Mouse (Mus musculus): ENCODE measurements around the gene Aldoc.
"Not testable (repeated sequence)": the region's sequence is repeated elsewhere in the genome, so short reads cannot be mapped to it uniquely, and the experiment has no call there.

Gene Aldoc

DNA sequence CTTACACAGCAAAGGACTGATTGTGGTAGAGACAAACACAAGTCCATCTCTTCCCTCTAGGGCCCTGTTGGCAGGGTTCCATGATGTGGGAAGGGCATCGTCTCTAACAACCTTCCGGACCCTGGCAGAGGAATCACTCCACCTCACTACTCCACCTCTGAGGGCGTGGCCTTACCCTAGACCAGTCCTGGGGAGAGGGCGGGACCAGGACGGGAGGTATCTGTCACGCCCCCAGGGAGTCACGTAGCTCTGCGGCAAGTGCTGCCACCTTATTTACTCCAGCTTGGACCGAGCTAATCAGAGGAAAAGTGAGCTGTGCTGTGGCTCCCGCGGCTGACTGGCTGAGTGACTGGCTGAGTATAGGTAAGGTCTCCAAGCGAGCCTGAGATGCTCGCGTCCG, at the start of gene Aldoc:
Aldoc (plus strand) TSS at position 109 of the 400 bp plus-strand sequence.
- in situ Hi-C loops (cut with MboI; ENCODE audit: low pct_unique_long_range_greater_than_20kb in 1 of 2, low sequenced_read_pairs in 2 of 2, unreplicated experiment in 1 of 2), result no loop called here

DNA sequence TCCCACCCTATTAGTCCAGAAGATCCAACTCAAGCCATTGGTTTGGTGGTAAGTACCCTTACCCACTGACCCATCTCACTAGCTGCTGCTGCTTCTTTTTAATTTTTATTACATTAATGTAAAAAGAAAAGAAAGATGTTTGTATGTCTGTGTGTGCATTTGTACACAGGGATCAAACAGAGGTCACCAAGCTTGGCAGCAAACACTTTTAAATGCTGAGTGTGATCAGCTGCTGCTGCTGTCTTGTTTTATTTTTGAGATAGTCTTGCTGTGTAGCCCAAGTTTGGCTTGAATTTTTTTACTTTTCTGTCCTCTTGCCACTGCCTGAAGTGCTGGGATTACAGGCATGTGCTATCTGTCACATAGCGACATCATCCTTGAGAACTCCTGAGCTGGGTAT, 47.2 kb upstream of the Aldoc start:
- in situ Hi-C loops (cut with MboI; ENCODE audit: low pct_unique_long_range_greater_than_20kb in 1 of 2, low sequenced_read_pairs in 2 of 2, unreplicated experiment in 1 of 2), result no loop called here

DNA sequence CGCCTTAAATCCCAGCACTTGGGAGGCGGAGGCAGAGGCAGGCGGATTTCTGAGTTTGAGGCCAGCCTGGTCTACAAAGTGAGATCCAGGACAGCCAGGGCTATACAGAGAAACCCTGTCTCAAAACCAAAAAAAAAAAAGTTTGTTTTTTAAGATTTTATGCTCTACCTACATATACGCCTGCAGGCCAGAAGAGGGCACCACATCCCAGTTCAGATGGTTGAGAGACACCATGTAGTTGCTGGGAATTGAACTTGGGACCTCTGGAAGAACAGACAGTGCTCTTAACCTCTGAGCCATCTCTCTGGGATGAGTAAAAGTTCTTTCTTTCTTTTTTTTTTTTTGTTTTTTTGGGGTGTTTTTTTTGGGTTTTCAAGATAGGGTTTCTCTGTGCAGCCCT, 46.6 kb upstream of the Aldoc start:
- in situ Hi-C loops (cut with MboI; ENCODE audit: low pct_unique_long_range_greater_than_20kb in 1 of 2, low sequenced_read_pairs in 2 of 2, unreplicated experiment in 1 of 2), result not testable (repeated sequence)

DNA sequence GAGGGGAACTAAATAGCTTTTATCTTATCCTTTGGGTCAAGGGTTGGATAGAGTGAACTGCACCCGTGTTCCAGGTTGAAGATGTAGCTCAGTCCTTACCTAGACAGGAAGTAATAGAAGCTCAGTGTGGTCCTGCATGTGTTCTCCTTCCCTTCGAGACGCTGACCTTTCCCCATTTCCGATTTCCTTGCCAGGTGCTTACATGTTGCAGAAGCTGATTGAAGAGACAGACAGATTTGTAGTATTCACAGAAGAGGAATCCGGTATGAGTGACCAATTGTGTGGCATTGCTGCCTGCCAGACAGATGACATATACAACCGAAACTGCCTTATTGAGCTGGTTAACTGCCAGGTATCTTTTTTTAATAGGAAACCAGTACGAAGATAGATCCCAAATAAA, 43.9 kb upstream of the Aldoc start:
- in situ Hi-C loops (cut with MboI; ENCODE audit: low pct_unique_long_range_greater_than_20kb in 1 of 2, low sequenced_read_pairs in 2 of 2, unreplicated experiment in 1 of 2), result no loop called here

DNA sequence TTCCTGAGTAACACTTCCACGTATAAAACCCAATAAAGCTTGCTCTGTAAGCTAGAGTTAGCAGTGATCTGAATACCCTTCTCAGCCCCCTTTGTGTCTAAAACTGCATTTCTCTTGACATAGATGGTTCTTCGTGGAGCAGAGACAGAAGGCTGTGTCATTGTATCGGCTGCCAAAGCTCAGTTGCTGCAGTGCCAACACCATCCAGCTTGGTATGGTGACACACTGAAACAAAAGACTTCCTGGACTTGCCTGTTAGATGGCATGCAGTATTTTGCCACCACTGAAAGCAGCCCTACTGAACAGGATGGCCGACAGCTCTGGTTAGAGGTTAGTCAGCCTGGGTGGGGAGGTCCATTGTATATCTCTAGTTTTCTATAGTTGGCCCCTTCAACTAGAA, 43.2 kb upstream of the Aldoc start:
- in situ Hi-C loops (cut with MboI; ENCODE audit: low pct_unique_long_range_greater_than_20kb in 1 of 2, low sequenced_read_pairs in 2 of 2, unreplicated experiment in 1 of 2), result no loop called here

DNA sequence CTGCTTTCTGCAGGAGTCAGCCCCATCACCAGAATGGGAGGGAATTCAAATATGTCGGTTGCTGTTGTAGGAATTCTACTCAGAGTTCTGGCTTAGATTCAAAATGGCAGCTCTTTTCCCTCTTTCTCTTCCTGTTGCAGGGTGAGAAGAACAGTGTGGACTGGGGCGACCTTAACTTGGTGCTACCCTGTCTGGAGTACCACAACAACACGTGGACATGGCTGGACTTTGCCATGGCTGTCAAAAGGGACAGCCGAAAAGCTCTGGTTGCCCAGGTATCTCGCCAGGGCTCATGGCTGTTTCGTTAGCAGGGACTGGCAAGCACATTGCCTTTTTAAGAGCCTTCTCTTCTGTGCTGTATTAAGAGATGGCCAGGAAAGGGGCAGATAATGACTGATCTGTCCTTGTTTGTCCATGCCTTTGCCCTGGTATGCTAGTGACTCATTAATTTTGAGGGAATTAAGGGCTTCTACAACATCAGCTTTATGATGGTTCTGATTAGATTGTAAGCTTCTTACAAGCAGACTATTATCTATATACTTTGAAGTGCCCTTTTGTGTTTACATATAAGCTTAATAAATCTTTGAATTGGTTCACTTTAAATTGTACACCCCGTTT, 33.5 kb upstream of the Aldoc start:
- in situ Hi-C loops (cut with MboI; ENCODE audit: low pct_unique_long_range_greater_than_20kb in 1 of 2, low sequenced_read_pairs in 2 of 2, unreplicated experiment in 1 of 2), result no loop called here

DNA sequence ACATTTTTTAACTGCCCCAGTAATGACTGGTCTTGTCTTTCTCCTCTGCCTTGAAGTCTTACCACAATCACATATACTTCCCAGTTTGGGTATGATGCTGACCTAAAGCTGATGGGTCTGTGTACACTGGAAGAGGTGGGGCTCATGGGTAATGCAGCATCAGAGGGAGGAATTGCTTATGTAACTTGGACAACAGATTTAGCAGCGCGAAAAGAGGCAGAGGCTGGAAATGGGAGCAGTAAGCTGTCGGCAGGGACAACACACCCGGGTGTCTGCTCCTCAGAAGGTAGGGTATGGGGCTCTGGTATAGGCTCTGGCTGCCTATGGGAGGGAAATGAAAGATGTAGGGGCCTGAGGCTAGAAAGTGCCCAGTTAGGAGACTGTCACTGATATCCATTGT, 32.1 kb upstream of the Aldoc start, which contains the start of gene BC030499:
BC030499 (plus strand) TSS at position 188 of the 400 bp plus-strand sequence.
- in situ Hi-C loops (cut with MboI; ENCODE audit: low pct_unique_long_range_greater_than_20kb in 1 of 2, low sequenced_read_pairs in 2 of 2, unreplicated experiment in 1 of 2), result no loop called here

DNA sequence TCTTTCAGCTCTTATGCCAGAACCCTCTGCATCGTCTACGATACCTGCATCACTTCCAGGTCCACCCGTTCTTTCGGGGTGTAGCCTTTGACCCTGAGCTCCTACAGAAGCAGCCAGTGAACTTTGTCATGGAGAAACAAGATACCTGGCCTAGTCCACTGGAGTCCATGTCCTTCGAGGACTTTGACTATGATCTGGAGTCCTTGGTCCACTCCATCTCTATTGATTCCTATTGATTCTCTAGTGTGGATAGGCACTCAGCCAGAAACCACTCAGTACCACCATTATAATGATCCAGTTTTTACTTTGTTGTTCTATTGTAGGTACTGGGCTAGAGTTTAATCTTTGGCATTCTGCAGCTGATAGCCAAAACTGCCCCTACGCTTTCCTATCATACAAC, 28.2 kb upstream of the Aldoc start:
- in situ Hi-C loops (cut with MboI; ENCODE audit: low pct_unique_long_range_greater_than_20kb in 1 of 2, low sequenced_read_pairs in 2 of 2, unreplicated experiment in 1 of 2), result no loop called here

DNA sequence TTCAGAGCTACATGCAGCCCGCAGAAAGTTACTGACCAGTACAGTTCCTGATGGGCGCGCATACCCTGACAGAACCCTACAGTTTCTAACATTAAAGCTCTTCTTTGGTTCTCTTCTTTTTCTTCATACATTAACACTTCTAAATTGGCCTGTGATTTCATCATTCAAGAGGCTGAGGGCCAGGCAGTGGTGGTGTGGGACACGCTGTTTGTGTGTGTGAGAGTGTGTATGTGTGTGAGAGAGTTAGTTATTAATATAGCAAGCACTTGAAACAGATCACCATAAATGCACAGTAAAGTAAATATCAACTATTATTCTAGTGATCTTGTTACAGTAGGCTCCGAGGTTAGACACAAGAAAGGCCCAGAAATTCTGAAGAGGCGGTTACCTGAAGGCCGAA, 21.9 kb upstream of the Aldoc start:
- in situ Hi-C loops (cut with MboI; ENCODE audit: low pct_unique_long_range_greater_than_20kb in 1 of 2, low sequenced_read_pairs in 2 of 2, unreplicated experiment in 1 of 2), result no loop called here

DNA sequence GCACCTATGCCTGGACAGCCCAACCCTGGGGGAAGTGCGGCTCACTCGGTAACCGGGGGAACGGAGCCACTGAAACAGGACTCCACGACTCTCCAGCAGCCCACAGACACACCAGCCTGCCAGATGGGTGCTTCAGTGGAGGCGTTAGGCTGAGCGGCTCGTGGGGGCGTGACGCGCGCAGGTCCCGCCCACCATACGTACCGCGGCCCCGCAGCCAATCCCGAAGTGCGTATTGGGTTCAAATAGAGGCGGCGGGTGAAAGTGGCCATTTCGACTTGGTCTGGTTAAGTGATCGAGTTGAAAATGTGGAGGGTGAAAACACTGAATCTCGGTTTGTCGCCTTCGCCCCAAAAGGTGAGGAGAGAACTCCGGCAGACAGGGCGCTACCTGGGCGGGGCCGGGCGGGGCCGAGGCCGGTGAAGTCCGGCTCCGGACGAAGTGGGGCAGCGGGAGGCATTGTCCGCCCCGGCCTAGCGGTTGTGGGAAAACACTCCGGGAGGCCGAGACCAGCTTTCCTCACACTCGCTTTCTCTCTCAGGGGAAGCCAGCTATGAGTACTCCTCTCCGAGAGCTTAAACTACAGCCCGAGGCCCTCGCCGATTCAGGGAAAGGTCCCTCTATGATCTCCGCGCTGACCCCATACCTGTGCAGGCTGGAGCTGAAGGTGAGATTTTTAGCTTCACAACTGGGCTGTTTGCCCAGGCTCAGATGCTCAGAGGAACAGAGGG, 21.2 kb upstream of the Aldoc start, which contains the start of gene Spag5:
Spag5 (plus strand) TSS at position 173 of the 728 bp plus-strand sequence.
- in situ Hi-C loops (cut with MboI; ENCODE audit: low pct_unique_long_range_greater_than_20kb in 1 of 2, low sequenced_read_pairs in 2 of 2, unreplicated experiment in 1 of 2), result no loop called here

DNA sequence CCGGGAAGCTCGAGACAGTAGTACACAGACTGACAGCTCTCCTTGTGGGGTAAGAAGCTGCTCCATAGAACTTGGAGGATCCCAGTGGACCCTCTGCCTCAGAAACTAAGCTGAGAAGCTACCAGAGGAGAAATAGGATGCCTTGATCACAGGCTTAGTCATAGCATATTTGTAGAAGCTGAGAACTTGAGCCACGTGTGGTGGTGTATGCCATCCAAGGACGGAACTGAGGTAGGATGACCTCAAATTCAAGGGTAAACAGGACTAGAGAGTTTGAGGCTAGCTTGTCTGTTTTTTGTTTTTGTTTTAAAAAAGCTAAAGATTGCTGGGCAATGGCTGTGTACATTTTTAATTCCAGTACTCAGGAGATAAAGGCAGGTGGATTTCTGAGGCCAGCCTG, 17.5 kb upstream of the Aldoc start:
- in situ Hi-C loops (cut with MboI; ENCODE audit: low pct_unique_long_range_greater_than_20kb in 1 of 2, low sequenced_read_pairs in 2 of 2, unreplicated experiment in 1 of 2), result no loop called here

DNA sequence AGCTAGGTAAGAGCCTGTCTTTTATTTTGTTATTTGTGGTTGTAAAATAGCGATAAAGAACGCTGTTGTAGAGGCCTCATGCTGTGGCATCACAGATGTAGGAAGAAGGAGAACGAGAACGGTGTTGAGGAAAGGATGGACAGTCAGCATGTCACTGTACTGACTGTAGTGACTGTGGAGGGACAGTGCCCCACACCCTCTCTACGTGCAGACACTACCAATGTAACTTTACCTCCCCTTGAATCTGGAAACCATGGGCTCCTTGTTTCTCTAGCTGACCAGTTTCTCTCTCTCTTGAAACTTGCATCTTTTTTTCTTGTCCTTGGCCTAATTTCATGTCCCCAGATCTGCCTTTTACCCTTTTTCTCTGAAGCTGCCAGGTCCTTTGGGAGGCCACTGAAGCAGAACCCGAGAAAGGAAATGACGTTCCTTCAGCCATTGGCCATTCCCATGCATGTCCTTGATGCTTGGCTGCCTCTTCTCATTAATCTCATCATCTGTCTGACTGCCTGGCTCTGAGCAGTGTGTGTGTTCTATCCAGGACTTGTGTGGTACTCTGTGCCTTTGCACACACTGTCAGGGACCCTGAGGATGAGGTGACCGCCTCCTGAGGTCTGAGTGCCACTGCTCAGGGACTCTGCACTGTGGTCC, 11.8 kb upstream of the Aldoc start:
- in situ Hi-C loops (cut with MboI; ENCODE audit: low pct_unique_long_range_greater_than_20kb in 1 of 2, low sequenced_read_pairs in 2 of 2, unreplicated experiment in 1 of 2), result no loop called here

DNA sequence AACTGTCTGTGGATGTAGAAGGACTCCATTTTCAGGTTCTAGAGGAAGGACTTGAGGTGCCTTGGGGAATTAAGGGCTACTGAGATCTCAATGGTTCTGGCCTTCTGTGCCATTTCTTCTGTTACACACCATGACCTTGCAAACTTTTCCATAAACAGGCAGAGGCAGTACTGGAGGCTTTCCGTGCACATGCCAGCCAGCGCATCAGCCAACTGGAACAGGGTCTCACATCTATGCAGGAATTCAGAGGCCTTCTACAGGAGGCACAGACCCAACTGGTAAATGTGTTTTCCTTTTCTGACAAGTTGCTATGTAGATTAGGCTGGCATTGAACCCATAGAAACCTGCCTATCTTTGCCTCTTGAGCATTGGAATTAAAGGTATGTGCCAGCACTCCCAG, 9.1 kb upstream of the Aldoc start:
- in situ Hi-C loops (cut with MboI; ENCODE audit: low pct_unique_long_range_greater_than_20kb in 1 of 2, low sequenced_read_pairs in 2 of 2, unreplicated experiment in 1 of 2), result no loop called here

DNA sequence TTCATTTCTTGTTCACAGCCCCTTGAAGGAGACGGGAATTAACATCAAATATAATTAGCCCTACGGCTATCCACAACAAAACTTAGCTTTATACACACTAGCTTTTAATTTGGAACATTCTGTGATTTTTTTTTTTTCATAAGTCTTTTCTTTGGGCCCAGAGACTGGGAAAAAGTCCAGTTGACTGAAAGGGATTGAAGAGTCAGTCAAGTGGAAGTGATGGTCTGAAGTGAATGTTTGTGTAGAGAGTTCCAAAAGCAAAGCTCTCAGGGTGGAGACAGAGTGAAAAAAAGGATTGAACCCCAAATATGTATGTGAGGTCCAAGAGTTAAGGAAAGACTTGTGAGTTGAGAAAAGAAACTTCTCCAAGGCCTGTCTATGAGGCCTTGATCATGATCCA, 4.4 kb upstream of the Aldoc start:
- in situ Hi-C loops (cut with MboI; ENCODE audit: low pct_unique_long_range_greater_than_20kb in 1 of 2, low sequenced_read_pairs in 2 of 2, unreplicated experiment in 1 of 2), result loop anchor here in 1 of 2 experiments (5.0 kb wide), 1 partner anchor 36 kb away; no protein-coding TSS in a partner anchor

DNA sequence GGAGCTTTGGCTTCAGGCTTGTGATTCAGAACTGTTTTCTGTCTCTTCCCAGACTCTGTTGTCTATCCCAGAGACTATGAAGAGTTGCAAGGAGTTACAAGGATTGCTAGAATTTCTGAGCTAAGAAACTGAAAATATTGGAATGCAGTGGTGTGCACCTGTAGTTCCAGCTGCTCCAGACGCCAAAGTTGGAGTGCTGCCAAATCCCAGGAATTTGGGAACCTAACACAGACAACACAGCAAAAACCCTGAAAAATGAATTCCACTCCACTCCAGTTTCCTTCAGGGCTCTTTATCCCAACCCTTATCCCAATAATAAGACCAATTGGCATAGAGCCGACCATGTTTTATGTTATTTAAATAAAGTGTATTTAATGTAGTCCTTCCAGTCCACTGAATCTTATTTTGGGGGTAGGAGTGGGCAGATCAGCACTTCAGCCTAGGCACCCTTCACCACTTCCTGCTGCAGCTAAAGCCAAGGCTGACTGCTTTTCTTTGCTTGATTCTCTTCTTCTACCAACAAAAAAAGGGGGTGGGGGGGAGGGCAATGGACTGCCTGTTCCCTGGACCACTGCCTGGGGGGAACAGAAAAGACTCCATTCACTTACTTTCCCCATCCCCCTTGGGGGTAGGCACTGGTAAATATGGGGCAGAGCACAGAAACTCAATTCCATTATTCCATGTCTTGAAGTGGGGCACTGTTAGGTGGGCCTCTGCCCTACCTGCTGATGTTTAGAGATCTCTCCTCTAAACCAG, 514 bp upstream of the Aldoc start:
- in situ Hi-C loops (cut with MboI; ENCODE audit: low pct_unique_long_range_greater_than_20kb in 1 of 2, low sequenced_read_pairs in 2 of 2, unreplicated experiment in 1 of 2), result no loop called here

DNA sequence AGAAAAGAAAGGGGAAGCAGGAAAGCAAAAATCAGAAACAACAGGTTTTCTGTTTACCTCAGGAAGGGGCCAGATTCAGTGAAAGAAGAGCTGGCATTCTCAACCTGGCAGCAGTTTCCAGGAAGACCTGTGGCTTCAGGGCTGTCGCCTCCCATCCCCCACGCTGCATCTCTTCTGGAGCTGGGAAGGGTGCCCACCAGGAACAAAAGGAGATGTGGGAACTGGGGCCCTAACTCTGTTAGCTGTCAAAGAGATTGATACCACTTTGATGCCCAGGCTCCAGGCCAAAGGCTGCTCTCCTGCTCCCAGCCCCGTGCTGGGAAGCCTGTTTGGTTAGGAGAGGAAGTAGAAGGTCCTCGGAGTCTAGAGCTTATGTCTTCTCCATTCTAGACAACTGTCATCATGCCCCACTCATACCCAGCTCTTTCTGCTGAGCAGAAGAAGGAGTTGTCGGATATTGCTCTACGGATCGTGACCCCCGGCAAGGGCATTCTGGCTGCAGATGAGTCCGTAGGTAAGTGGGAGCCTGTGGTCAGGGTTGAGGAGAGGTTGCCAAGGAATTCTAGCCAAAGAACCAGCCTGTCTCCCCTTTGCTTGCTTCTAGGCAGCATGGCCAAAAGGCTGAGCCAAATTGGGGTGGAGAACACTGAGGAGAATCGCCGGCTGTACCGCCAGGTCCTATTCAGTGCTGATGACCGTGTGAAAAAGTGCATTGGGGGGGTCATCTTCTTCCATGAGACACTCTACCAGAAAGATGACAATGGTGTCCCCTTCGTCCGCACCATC, 1.4 kb downstream of the Aldoc start:
- in situ Hi-C loops (cut with MboI; ENCODE audit: low pct_unique_long_range_greater_than_20kb in 1 of 2, low sequenced_read_pairs in 2 of 2, unreplicated experiment in 1 of 2), result no loop called here

DNA sequence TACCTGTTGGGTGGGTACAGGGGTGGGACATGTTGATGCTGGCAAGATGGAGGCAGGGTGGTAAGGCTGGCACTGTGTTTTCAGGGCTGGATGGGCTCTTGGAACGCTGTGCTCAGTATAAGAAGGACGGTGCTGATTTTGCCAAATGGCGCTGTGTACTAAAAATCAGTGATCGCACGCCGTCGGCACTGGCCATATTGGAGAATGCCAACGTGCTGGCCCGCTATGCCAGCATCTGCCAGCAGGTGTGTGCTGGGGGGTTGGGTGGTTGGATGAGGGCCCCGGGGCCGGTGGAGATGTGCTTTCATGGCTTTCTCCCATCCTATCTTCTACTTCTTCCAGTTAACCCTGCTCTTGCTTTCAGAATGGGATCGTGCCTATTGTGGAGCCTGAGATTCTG, 2.2 kb downstream of the Aldoc start:
- in situ Hi-C loops (cut with MboI; ENCODE audit: low pct_unique_long_range_greater_than_20kb in 1 of 2, low sequenced_read_pairs in 2 of 2, unreplicated experiment in 1 of 2), result no loop called here

DNA sequence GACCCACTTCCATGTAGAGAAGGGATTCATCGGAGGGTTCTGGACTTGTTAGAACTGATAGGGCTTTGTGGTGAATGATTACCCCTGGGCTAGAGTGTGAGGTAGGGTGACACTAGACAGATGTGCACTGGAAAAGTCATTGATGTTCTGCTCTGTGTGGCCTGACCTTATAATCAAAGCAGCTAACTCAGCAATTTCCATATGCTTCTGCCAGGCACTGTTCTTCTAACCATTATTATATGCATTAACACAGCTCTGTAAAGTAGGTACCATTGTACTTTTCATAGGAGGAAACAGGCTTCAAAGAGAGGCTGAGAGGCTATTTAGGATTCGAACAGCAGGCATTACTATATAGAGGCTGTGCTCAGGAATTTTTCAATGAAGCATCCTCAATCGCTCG, 4.4 kb downstream of the Aldoc start:
- in situ Hi-C loops (cut with MboI; ENCODE audit: low pct_unique_long_range_greater_than_20kb in 1 of 2, low sequenced_read_pairs in 2 of 2, unreplicated experiment in 1 of 2), result no loop called here
